In genomic region chr5:135777796-135778470, GRCm38 (mm10) we compare ENCODE assay signal across 8 mouse cellular contexts. TPM values are rescaled to one million over a fixed set of nuclear protein-coding genes. Genes with fewer than 3 reads are reported as not detected.
DNase-seq lines count a peak whose midpoint lies in the region; ATAC-seq and TF ChIP-seq lines count a peak whose summit lies in the region.

Gene Styxl1, minus strand, starts transcription at chr5:135778385.

- no peak for TF ChIP-seq CTCF in lung, adult 2 months (IDR thresholded peaks at IDR 0.05; ENCODE audit: insufficient read depth, low read length)

- under 1% methylated on average over 45 of the region's 45 CpGs for WGBS in lung, adult 2 months
- under 1% methylated on average over 45 of the region's 45 CpGs for WGBS in limb, embryonic 15.5 days

- peak within 1 kb of the TSS; percentile 93 for H3K9ac ChIP-seq in limb, embryonic 15.5 days

- H3K27me3 ChIP-seq in limb, embryonic 15.5 days: no peaks in the 10 kb centered on the region

- peak; percentile 31 for ATAC-seq in erythroblast, adult 5-6 weeks (replicated peaks; ENCODE audit: low FRiP score, poor library complexity, severe bottlenecking)
- ATAC-seq in limb, embryonic 15.5 days (ENCODE audit: insufficient number of reproducible peaks, low FRiP score, low TSS enrichment, low read depth): peak; percentile 22

- H3K4me2 ChIP-seq in limb, embryonic 15.5 days: peak within 1 kb of the TSS; percentile 79

- peak within 1 kb of the TSS; percentile 92 for H3K27ac ChIP-seq in limb, embryonic 15.5 days

- H3K9me3 ChIP-seq in limb, embryonic 15.5 days: no peaks in the 10 kb centered on the region

- peak within 1 kb of the TSS; percentile 98 for H3K4me3 ChIP-seq in lung, adult 2 months (replicated peaks; ENCODE audit: extremely low read depth, low read depth, low read length)
- peak within 1 kb of the TSS; percentile 76 for H3K4me3 ChIP-seq in limb, embryonic 15.5 days

- TF ChIP-seq POLR2A in lung, adult 2 months (IDR thresholded peaks at IDR 0.05; ENCODE audit: borderline replicate concordance, extremely low read depth, low read depth, low read length): peak; percentile 52; the same call in 1 of the 2 replicates

- peaks cover 6% of the 10 kb centered on the region for H3K4me1 ChIP-seq in lung, adult 2 months (ENCODE audit: control insufficient read depth, insufficient read depth, low read length)
- peaks cover 31% of the 10 kb centered on the region for H3K4me1 ChIP-seq in limb, embryonic 15.5 days

- H3K36me3 ChIP-seq in limb, embryonic 15.5 days: peaks cover 13% of the 10 kb centered on the region

- no peak for DNase-seq in lung, adult 2 months
- no peak for DNase-seq in lung, adult 18-20 months
- peak; percentile 78 for DNase-seq in ZHBTc4 (ENCODE audit: low read depth, low spot score)
- DNase-seq in skeletal muscle tissue, adult 2 months (ENCODE audit: low read depth, low spot score): peak; percentile 22
- no peak for DNase-seq in thymus, postnatal 36 days
- DNase-seq in cerebellum, postnatal 25 days: no peak

RNA-seq across cellular contexts. Expression of gene Styxl1, which starts in this region (rescaled TPM):
- polyA plus RNA-seq in lung, adult 2 months (2012; rRNA removed): 1.1 and 1.4 TPM in 2 replicates
- not detected in 2 replicates for total RNA-seq in erythroblast, adult 5-6 weeks (2015; ENCODE audit: low replicate concordance)
- not detected in 2 replicates for total RNA-seq in erythroblast, adult 5-6 weeks (2017; ENCODE audit: low replicate concordance)
- polyA plus RNA-seq in limb, embryonic 15.5 days (2015; fragmentation: Nextera tagmentation; extraction: Ambion mirVana): 0.14 TPM in 2 replicates

Comparison
In these comparisons a context has a peak if more than half of its experiments do, and no peak if none do; other contexts are left out.
1. Peak in ATAC-seq in erythroblast, adult 5-6 weeks; RNA of the gene not detected or under 1 TPM.
2. Peak in ATAC-seq, H3K4me3 ChIP-seq, H3K27ac ChIP-seq, H3K9ac ChIP-seq and H3K4me2 ChIP-seq in limb, embryonic 15.5 days; RNA of the gene not detected or under 1 TPM.
3. DNase-seq: peak in ZHBTc4 (single experiment) and skeletal muscle tissue, adult 2 months (single experiment); none in lung, adult 2 months (single experiment), lung, adult 18-20 months (0 of 2), thymus, postnatal 36 days (0 of 2) and cerebellum, postnatal 25 days (0 of 2).